Mouse (Mus musculus): Measurements from ENCODE around the gene Ints5. TPM values are rescaled to one million over a fixed set of nuclear protein-coding genes. Genes with fewer than 3 reads are reported as not detected.

Ints5 gene
- total RNA-seq (2014; rRNA removed) (30.3 and 37.8 TPM in 2 replicates), polyA plus RNA-seq (2015; fragmentation: Nextera tagmentation; extraction: Ambion mirVana) (20.2 and 21.8 TPM in 2 replicates)

GRCm38 (mm10) chr19:8892829-8893766, at the start of gene Ints5:
Ints5 (plus strand) TSS chr19:8893005.
- Histone ChIP-seq H3K9ac (replicated peaks; ENCODE audit: low read length, poor library complexity, severe bottlenecking) (peak within 1 kb of the TSS; percentile 89), H3K9me3 (ENCODE audit: low read length) (no peaks in the 10 kb centered on the region), H3K4me3 (ENCODE audit: low read depth, low read length) (peak within 1 kb of the TSS; percentile 82), H3K27me3 (ENCODE audit: insufficient read depth, low read length) (no peaks in the 10 kb centered on the region), H3K4me2 (ENCODE audit: low read depth, low read length, poor library complexity, severe bottlenecking) (peak within 1 kb of the TSS; percentile 97), H3K27ac (ENCODE audit: low read depth, low read length) (peak within 1 kb of the TSS; percentile 89), H3K36me3 (ENCODE audit: insufficient read depth, low read length) (peaks cover 5% of the 10 kb centered on the region; the same call in 1 of the 2 replicates), H3K4me1 (ENCODE audit: insufficient read depth, low read length) (peaks cover 6% of the 10 kb centered on the region)
- peak; percentile 58 for ATAC-seq (ENCODE audit: low FRiP score)
- DNase-seq (ENCODE audit: low spot score), result peak; percentile 93
- TF ChIP-seq CTCF (IDR thresholded peaks at IDR 0.05), result no peak
- WGBS, result 2% methylated on average over 54 of the region's 54 CpGs

- H3K4me1 ChIP-seq (ENCODE audit: insufficient read depth, low read length), result peaks cover 9% of the 10 kb centered on the region
- H3K36me3 ChIP-seq (ENCODE audit: insufficient read depth, low read length), result peaks cover 38% of the 10 kb centered on the region
- ATAC-seq (ENCODE audit: low FRiP score), result no peak
- 54% methylated on average over 5 of the region's 5 CpGs for WGBS
- TF ChIP-seq CTCF (IDR thresholded peaks at IDR 0.05), result peak; percentile 84
- no peaks in the 10 kb centered on the region for H3K27me3 ChIP-seq (ENCODE audit: insufficient read depth, low read length)
- no peak overlapping the region for H3K4me2 ChIP-seq (ENCODE audit: low read depth, low read length, poor library complexity, severe bottlenecking)
- H3K4me3 ChIP-seq (ENCODE audit: low read depth, low read length), result no peak overlapping the region
- H3K27ac ChIP-seq (ENCODE audit: low read depth, low read length), result no peak overlapping the region
- H3K9ac ChIP-seq (replicated peaks; ENCODE audit: low read length, poor library complexity, severe bottlenecking), result no peak overlapping the region
- no peaks in the 10 kb centered on the region for H3K9me3 ChIP-seq (ENCODE audit: low read length)
- peak; percentile 86 for DNase-seq (ENCODE audit: low spot score)
Observed at GRCm38 (mm10) chr19:8844371-8845129, 48.3 kb upstream of the Ints5 start.

GRCm38 (mm10) chr19:8848356-8848755, 44.4 kb upstream of the Ints5 start:
- no peak overlapping the region for H3K27ac ChIP-seq (ENCODE audit: low read depth, low read length)
- ATAC-seq (ENCODE audit: low FRiP score), result no peak
- no peak for TF ChIP-seq CTCF (IDR thresholded peaks at IDR 0.05)
- H3K27me3 ChIP-seq (ENCODE audit: insufficient read depth, low read length), result no peaks in the 10 kb centered on the region
- H3K9me3 ChIP-seq (ENCODE audit: low read length), result no peaks in the 10 kb centered on the region
- H3K9ac ChIP-seq (replicated peaks; ENCODE audit: low read length, poor library complexity, severe bottlenecking), result no peak overlapping the region
- no peak overlapping the region for H3K4me3 ChIP-seq (ENCODE audit: low read depth, low read length)
- no peak overlapping the region for H3K4me2 ChIP-seq (ENCODE audit: low read depth, low read length, poor library complexity, severe bottlenecking)
- 79% methylated on average over 5 of the region's 5 CpGs for WGBS
- no peak for DNase-seq (ENCODE audit: low spot score)
- peaks cover 32% of the 10 kb centered on the region for H3K36me3 ChIP-seq (ENCODE audit: insufficient read depth, low read length)
- H3K4me1 ChIP-seq (ENCODE audit: insufficient read depth, low read length), result no peaks in the 10 kb centered on the region

- no peak within 1 kb of the TSS for H3K9ac ChIP-seq (replicated peaks; ENCODE audit: low read length, poor library complexity, severe bottlenecking)
- no peak within 1 kb of the TSS for H3K4me3 ChIP-seq (ENCODE audit: low read depth, low read length)
- DNase-seq (ENCODE audit: low spot score) (peak; percentile 64), ATAC-seq (ENCODE audit: low FRiP score) (peak; percentile 53; the same call in 1 of the 2 replicates)
- peaks cover 31% of the 10 kb centered on the region for H3K36me3 ChIP-seq (ENCODE audit: insufficient read depth, low read length)
- H3K27ac ChIP-seq (ENCODE audit: low read depth, low read length), result no peak within 1 kb of the TSS
- no peaks in the 10 kb centered on the region for H3K9me3 ChIP-seq (ENCODE audit: low read length)
- H3K4me1 ChIP-seq (ENCODE audit: insufficient read depth, low read length), result no peaks in the 10 kb centered on the region
- WGBS, result 34% methylated on average over 7 of the region's 7 CpGs
- H3K4me2 ChIP-seq (ENCODE audit: low read depth, low read length, poor library complexity, severe bottlenecking), result no peak within 1 kb of the TSS
- TF ChIP-seq CTCF (IDR thresholded peaks at IDR 0.05), result peak; percentile 8; the same call in 1 of the 2 replicates
- no peaks in the 10 kb centered on the region for H3K27me3 ChIP-seq (ENCODE audit: insufficient read depth, low read length)
Observed at GRCm38 (mm10) chr19:8850402-8850901, 42.4 kb upstream of the Ints5 start, which contains the start of gene Lrrn4cl. Lrrn4cl (plus strand) TSS chr19:8850768.

GRCm38 (mm10) chr19:8851639-8852038, 41.2 kb upstream of the Ints5 start:
- WGBS, result 50% methylated on average over 7 of the region's 7 CpGs
- DNase-seq (ENCODE audit: low spot score), result no peak
- Histone ChIP-seq H3K9me3 (ENCODE audit: low read length) (no peaks in the 10 kb centered on the region), H3K27me3 (ENCODE audit: insufficient read depth, low read length) (no peaks in the 10 kb centered on the region), H3K9ac (replicated peaks; ENCODE audit: low read length, poor library complexity, severe bottlenecking) (no peak overlapping the region), H3K4me3 (ENCODE audit: low read depth, low read length) (no peak overlapping the region), H3K4me2 (ENCODE audit: low read depth, low read length, poor library complexity, severe bottlenecking) (no peak overlapping the region), H3K36me3 (ENCODE audit: insufficient read depth, low read length) (peaks cover 20% of the 10 kb centered on the region), H3K4me1 (ENCODE audit: insufficient read depth, low read length) (no peaks in the 10 kb centered on the region), H3K27ac (ENCODE audit: low read depth, low read length) (no peak overlapping the region)
- no peak for TF ChIP-seq CTCF (IDR thresholded peaks at IDR 0.05)
- no peak for ATAC-seq (ENCODE audit: low FRiP score)

All from midbrain, postnatal 0 days (tissue).